Mouse (Mus musculus) layer of hippocampus, adult 9-10 months (tissue): ENCODE data around the gene Olfr846.

Experiments used
- DNase-seq: peaks from one replicate; pipeline ENCODE4 v3.0.0; 2022; ENCODE audit warnings: low spot score

Gene Olfr846

DNA sequence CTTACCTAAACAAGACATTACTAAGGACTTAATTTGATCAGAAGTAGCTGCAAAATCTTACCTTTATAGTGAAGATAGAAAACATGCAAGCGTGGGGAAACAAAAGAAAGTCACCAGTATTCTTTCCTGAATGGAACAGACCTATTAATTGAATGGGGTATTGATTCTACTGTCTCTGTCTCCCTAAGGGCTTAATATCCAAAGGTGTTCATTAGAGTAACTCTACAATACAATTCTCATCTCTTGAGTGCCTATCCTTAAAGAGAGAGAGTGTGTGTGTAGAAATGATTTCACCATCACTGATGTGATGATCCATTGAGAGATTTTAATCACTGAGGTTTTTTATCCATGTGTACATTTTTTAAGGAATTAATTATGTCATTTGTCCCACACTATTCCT lies at the start of gene Olfr846:
TSS of gene Olfr846 (minus strand) at position 101 of the 400 bp plus-strand sequence.
- DNase-seq = no peak

DNA sequence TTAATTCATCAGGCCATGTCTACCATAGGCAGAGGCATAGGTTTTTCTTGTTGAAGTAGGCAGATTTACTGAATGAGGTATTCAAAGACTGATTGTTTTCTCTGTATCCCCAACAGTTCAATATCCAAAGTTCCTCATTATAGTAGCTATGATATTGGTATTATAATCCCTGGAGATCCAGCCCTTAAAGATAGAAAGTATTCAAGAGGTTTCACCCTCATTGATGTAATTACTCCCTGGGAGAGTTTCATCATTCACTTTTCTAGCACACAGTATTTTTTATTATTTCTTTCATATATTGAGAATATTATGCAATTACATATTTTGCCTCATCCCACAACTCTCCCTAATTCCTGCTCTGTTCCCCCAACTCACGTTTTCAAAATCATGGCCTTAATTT lies 14.8 kb upstream of the Olfr846 start, which contains the start of gene Olfr847:
TSS of gene Olfr847 (minus strand) at position 101 of the 400 bp plus-strand sequence.
- DNase-seq = no peak

DNA sequence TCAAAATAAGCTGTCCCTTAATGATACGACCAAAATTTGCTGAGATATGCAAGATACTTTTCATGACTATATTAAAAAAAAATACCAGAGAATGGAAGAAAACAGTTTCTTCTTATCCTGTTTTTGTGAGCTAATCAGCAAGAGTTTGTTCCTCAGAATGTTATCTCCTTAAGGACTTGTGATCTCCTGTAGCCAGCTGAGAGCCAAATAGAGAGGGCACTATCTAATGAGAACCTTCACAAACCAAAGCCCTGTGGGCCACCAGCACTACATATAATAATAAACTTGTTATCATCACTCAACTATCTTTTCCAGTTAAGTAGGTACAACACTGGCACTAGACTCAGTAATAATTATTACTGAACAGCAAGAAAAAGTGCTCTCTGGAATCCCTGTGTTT lies 27.6 kb downstream of the Olfr846 start, which contains the start of gene Olfr845:
TSS of gene Olfr845 (plus strand) at position 301 of the 400 bp plus-strand sequence.
- no peak for DNase-seq

DNA sequence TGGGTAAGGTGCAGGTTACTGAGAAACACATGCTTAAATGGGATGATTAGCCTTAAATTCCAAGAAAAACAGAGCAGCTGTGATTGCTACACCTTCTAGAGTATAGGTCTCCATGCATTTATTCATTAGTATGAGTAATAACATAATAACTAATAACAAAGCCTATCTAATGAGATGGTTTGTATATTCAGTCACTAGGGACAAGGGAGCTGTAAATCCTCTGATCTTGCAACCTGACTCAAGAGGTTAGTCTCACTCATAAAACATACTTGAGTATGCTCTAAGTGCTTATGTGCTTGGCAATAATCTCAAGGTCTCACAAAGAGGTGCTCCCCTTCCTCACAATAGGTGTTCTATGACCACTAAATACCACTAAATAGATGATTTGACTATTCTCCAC lies 47.8 kb downstream of the Olfr846 start, which contains the start of gene Olfr844:
TSS of gene Olfr844 (plus strand) at position 301 of the 400 bp plus-strand sequence.
- DNase-seq = no peak
